Mouse (Mus musculus): ENCODE results near the gene Wipf1.
"Not testable (repeated sequence)": the region's sequence is repeated elsewhere in the genome, so short reads cannot be mapped to it uniquely, and the experiment has no call there.

Wipf1 gene

DNA sequence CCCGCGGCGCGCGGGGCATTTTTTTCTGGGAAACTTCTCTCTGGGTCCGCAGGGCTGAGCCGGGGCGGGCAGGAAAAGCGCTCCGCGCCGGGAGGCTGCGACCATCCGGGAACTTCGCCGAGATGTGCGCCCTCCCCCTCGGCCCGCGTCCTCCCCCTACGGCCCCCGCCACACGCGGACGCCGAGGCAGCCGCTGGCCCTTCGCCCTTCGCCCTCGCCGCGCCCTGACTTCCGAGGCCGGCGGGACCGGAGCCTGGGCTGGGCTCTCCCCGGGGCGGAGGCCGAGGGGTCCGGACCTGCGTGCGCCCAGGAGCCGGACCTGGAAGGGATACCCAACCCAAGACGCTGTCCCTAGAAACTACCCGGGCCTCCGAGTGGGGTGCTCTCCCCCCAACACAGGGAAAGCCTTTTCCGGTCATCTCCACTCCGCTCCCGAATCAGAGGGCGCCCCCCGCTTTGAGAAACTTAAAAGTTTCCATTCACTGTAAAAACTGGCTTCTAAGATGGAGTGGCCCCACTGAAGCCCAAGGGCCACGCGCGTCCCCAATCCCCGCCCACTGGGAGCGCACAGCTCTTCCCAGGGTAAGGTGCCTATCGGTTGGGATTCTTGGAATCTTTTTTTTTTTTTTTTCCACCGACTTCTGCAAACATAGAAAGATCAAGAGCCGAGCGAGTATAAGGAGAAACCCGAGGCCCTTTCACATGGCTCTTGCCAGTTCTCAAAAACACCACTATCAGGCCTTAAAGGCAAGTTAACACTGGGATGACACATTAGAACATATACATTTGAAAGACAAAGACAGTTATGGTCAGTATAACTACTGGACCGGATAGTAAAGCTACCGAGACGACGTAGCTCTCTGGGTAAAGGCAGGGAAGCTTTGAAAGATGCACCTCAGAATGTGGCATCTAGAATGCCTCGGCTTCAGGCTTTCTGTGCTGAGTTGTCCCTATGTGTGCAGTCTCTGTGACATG, at the start of gene Wipf1:
Gene Wipf1 (minus strand): TSS at position 379 of the 975 bp plus-strand sequence.
- DNase-seq (ENCODE audit: low spot score), result peak; percentile 77

DNA sequence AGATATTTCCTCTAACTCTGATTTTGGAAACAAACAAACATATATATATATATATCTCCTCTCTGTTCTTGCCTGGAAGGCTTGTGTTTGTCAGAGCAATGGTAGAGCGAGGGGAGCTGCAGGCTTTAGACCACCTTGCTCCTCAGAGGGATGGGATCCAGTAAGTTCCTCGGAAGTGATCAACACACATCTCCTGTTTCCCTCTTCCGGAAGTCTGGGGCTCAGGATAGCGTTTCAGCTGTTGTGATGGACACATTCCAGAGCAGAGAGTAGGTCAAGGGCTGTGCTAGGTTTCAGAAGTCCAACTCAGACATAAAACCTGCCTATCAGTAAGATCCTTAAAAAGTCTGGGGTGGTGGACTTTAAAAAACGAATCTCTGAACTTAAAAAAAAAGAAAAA, 49.6 kb upstream of the Wipf1 start:
- no peak for DNase-seq (ENCODE audit: low spot score)

DNA sequence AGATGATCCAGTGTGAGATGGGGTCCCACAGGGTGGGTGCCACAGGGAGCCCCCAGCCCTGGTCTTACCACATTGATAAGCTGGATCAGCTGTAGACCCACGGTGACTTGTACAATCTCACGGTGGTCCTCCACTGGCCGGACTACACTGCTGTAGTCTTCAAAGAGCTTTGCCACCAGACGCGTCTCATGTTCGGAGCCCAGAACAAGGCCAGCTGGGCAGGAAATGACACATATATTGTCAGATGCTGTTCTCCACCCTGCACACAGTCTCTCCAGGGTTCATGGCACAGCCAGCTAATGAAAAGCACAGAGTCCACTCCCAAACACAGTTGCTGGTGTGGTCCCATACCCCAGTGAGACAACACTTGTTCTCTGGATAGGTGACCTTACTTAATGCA, 44.9 kb upstream of the Wipf1 start:
- no peak for DNase-seq (ENCODE audit: low spot score)

DNA sequence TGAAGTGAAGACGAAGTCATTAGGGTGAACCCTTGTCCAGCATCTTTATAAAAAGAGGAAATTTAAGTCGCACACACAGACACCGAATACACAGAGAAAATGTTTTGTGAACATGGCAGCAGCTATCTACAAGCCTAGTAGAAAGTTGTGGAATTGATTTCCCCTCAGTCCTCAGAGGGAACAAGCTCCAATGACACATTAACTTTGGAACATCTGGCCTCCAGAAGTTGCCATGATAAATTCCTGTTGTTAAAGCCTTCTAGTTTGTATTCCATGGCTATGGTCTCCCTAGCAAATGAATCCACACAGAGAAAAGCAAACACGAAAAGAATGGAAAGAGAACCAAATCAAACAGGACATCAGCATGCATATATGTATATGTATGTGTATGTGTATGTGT, 44.0 kb upstream of the Wipf1 start:
- DNase-seq (ENCODE audit: low spot score), result no peak

DNA sequence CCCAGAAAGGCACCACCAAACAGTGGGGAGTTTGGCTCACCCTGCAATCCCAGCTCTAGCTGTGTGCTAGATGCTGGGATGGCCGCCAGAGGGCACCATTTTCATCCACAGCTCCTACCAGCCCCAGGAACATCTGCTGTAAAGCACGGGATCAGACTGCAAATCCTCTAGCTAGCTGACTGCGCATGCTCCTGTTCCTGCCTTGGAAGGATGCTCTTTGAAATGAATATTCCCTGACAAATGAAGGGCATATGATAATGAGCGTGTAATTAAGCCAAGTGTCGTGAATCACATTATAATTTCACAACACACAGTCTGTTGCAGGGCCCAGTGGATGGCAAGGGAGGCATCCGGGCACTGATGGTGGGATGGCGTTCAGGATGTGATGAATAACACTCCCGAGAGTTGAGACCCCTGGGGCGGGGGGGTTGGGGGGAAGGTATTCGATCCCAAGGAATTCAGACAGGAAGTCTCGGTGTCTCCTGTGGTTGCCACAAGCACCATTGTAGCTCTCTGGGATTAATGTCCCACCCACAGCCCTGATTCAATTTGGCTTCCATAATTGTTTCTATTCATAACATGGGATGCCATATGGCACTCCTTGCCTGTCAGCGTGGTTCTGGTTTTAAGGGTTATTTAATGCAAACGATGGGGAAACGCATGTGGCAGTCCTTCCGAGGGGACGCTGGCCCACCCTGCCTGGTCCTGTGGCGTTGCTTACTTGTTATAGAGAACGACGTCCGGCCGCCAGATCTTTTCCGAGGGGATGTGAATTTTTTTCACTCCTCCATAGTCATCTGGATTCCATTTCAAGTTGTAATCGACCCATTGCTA, 43.2 kb upstream of the Wipf1 start:
- peak; percentile 89 for DNase-seq (ENCODE audit: low spot score)

DNA sequence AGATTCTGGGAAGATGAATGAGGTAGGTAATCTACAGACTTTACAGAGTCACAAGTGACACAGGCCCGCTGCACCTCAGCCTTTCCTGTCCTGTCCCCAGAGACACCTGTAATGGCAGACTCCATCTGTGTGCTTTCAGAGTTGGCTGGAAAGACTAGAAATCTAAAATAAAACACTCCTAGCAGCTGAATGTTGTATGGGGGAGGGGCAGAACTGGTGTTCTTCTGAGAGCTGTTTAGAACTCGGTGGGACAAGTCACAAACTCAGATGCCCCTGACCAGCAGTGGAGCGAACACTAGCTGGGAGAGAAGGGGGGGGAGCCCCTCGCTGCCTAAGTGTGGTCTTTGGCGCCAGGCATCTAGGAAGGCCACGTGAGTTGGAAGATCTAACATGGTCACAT, 42.4 kb upstream of the Wipf1 start:
- DNase-seq (ENCODE audit: low spot score), result no peak

DNA sequence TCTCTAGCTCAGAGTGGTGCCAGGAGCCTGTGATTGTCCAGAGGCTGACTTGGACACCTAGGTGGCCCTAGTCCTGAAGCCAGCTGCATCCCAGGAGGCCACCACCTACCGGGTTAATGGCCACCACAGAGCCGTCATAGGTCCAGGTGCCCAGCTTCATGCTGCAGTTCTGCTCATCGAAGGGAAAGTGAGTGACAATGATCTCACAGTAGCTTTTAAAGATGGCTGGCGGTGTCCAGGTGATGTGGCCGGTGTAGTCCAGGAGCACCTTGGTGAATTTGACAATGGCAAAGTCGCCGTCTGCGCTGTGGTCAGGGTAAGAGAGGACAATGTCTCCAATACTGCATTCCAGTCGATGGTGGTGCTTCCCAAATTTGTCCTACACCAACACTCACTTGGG, 41.8 kb upstream of the Wipf1 start:
- no peak for DNase-seq (ENCODE audit: low spot score)

DNA sequence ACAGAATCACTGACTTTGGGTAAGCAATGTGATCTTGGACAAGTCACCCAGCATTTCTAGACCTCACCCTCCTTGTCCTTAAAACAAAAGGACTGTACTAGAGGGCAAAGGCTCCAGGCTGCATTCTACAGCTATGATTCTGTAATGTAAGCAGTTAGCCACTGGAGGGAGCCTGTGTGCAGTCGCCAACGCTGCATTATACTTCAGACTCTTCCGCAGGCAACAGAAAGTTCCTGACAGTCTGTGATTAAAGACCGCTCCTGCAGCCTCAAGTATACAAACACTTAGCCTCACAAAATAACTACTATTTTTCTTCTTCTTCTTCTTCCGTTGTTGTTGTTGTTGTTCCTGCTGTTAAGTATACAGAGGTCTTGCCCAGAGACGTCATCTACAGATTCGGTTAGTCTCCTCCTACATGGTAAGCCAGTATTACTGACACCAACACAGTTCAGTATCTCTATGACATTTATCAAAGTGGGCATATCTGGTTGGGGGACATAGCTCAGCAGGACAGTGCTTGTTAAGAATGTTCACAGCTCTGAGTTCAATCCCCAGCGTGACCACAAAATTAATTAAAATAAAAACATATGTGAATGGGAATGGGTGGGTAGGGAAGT, 37.6 kb upstream of the Wipf1 start:
- DNase-seq (ENCODE audit: low spot score), result peak; percentile 91

DNA sequence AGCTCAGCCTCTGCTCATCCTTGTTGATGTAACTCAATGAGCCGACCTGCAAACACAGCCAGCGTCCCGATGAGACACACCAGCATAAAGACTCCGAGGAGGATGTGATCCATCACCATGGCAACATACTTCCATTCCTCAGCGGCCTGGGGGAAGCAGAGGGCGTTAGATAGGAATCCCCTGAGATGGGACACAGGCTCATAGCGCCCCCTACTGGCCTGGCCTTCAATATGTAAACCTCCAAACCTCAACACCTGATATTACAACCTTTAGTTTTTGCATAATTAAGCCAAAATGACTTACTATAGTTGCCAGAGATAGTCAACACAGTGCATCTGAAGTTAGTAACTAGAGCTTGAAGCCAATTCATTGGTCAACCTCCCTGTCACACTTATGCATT, 36.6 kb upstream of the Wipf1 start:
- peak; percentile 69 for DNase-seq (ENCODE audit: low spot score)

DNA sequence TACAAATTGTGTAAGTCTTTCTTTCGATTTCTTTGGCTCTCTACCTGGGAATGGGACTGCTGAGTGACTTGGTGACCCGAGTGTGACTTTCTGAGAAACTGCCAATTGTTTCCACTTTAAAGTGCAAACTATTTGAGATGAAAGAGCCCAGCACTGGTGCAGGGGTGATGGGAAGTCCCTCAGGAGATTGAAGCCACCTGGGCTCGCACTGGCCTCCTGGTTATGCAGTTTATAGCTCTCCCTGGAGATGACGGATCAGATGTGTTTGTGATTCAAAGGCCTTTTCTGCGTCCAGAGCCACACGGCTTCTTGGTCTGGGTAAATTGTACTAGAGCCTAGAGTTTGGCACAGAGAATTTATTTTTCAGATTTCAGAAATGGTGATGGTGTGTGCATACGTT, 34.2 kb upstream of the Wipf1 start:
- no peak for DNase-seq (ENCODE audit: low spot score)

DNA sequence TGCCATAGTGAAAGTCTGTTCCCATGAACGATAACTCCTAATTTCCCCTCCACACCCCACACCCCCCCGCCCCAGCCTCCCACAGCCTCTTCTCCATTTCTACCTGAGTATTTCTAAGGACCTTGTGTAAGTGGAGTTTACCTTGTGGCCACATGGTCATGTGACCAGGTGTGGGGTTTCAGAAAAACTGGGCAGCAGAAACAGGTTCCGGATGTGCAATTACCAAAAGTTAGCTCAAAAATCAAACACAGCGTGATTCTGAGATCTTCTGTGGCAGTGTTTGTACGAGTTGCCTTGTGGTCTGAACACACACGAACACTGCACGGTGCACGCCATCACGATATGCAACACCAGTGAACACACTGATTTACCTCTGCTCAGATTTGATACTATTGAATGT, 33.1 kb upstream of the Wipf1 start:
- DNase-seq (ENCODE audit: low spot score), result no peak

DNA sequence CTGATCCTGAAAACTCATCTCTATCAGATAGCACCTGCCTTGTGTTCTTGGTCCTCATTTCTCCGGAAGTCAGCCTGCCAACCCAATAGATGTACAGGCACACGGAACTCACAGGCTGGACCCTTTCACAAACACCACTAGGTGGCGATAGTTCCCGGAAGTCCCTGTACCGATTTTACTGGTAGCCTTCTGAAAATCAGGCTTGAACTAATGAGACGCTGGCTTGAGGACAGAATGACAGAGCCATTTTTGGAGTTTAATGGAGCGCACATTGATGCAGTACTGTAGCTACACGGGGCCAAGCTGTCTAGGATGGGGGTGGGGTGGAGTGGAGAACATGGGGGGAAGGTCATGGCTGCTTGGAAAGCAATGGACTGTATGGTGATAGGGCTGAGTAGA, 32.1 kb upstream of the Wipf1 start:
- DNase-seq (ENCODE audit: low spot score), result peak; percentile 95

DNA sequence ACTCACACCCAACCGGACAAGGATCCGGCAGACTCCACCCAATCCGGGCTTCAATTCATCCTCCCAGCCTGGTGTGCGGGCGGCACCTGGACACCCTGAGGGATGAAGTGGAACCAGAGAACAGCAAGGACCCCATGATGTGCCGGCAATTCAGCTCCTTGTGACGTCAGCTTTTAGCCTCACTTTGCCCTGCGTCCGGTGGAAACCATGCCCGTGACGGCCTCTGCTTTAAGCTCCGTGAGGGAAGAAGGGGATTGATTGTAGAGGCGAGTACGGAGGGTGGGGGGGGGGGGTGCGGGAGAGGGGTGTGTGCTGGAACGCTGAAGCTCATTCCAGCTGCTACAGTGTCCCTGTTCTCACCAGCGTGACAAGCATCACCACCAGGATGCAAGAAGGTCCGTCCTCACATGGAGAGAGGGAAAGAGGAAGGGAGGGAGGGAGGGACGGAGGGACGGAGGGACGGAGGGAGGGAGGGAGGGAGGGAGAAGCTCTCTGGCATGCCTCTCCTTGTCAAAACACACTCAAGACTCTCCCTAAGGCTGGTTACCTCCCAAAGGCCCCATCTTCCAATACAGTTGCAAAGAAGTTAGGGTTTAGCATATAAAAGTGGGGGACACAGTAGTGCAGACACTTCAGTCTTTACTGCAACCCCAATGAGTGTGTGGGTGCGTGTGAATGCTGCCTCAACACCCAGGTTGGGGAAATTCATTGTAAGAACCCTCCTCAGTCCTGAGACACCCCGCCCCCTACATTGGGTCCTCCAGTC, 31.5 kb upstream of the Wipf1 start:
- peak; percentile 53 for DNase-seq (ENCODE audit: low spot score)

DNA sequence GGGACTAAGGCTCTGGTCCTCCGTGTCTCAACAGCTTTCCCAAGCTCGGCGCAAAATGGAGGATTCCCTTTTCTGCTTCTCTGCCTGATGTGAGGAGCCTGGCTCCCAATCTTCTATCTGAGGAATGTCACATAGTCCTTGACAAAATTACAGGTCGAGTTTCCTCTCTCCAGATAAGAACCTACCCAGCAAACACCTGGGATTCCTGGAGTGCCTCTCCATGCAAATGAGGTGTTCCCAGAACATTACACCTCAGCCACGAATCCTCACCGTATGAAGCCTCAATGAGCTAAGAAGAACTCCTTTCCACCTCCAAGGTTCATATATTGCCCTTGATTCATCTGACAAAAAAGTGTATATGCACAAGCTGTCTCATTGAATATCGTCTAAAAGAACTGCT, 30.9 kb upstream of the Wipf1 start:
- DNase-seq (ENCODE audit: low spot score), result no peak

DNA sequence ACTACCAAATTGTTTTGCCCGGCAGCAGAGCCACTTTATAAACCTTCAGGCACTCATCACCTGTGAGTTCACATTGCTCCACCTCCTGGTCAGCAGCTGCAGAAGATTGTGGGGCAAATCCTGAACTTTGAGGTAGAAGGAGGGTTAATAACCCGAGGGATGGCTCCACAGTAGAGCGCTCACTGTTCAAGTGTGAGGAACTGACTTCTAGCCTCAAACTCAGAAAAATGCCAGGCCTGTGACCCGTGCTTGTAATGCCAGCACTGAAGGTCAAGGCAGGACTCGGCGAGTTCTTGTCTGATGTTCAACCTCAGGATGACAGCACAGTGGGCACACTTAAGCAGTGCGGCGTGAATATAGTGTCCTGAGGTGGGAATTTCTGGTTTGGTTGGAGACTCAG, 28.4 kb upstream of the Wipf1 start:
- no peak for DNase-seq (ENCODE audit: low spot score)

DNA sequence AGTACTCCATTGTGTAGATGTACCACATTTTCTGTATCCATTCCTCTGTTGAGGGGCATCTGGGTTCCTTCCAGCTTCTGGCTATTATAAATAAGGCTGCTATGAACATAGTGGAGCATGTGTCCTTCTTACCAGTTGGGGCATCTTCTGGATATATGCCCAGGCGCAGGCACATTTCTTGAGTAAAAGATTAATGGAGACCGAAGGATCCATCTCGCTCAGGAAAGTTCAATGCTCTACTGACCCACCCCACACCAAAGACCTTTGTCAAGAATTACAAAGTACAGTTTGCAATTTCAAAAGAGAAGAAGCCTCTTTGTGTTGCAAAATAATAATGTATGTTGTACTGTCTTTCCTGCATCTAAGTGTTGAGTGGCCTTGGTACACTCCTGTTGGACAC, 27.5 kb upstream of the Wipf1 start:
- DNase-seq (ENCODE audit: low spot score), result not testable (repeated sequence)

DNA sequence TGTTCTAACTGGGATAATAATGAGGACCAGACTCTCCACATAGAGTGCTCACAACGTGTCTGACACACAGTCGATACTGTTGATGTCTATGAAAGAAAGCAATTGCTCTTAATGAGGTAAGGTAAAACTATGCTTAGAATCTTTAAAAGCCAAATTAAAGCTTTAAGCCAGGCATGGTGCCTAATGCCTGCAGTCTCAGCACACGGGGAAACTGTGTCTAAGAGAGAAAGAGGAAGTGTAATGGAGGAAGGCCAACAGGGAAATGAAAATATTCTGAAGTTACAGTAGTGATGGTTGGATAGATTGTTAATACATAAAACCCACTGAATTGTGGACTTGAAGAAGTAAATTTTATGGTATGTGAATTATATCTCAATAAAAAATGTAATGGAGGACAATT, 24.9 kb upstream of the Wipf1 start:
- DNase-seq (ENCODE audit: low spot score), result no peak

DNA sequence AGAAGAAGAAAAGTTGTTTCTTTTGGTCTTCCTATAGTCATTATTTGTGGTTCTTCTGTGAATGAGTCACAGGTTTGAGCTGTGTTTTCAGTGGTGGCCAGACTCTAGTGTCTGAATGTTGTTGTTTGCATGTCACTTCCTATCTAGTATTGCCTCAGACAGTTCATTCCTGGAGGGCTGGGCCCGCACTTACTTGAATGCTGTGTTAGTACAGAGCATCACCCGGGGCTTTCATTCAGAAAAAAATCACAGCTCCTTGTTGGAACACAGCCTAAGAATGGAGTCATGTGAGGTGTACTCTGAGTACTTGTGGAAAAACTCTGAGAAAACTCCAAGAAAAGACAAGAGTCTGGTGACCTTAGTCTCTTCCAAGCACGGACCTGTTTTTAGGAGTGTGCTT, 23.4 kb upstream of the Wipf1 start:
- DNase-seq (ENCODE audit: low spot score), result no peak

DNA sequence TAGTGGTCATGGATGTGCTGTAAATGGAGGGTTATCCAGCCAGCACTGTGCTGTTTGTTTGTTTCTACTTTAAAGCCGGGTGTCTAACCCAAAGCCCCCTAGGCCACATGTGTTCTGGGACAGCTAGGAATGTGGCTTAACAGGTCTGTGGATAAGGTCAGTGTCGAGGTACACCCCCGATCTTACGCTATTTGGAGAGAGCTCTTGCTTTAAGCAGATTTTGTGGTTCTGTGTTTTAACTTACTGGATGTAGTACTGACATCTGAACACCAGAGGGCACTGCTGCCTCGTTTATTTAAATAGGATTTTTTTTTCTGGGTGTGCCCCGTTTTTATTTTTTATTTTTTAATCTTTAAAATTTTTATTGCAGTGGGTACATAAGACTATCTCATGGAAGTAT, 21.2 kb upstream of the Wipf1 start:
- DNase-seq (ENCODE audit: low spot score), result peak; percentile 80

DNA sequence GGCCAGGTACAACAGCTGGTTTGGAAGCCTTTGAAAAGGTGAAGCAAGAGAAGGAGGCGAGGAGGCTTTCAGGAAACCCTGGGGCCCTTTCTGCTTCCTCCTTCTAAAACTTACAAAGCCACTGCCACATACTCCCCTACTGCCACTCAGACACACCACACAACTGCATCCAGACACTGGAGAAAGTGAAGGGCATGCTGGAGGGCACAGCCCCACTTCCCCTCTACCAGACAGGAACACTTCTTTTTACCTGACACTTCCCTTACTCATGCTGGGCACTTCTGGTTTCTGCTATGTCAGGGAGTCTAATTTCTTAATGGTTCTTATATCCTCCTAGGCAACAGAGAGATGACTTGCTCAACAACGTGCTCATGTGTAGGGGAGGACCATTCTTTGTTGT, 19.0 kb upstream of the Wipf1 start:
- DNase-seq (ENCODE audit: low spot score), result no peak

DNA sequence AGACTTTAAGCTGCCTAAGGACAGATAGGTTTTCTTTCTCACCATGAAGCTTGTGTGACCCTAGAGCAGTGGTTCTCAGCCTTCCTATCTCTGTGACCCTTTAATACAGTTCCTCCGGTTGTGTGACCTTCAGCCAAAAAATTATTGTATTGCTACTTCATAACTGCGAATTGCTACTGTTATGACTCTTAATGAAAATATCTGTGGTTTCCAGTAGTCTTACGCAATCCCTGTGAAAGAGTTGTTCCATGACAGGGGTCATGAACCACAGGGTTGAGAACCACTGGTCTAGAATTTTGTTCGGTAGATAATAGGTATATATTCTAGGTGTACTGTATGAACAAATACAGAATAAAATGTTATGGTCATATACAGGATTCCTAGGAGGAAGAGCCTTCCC, 17.7 kb upstream of the Wipf1 start:
- no peak for DNase-seq (ENCODE audit: low spot score)

DNA sequence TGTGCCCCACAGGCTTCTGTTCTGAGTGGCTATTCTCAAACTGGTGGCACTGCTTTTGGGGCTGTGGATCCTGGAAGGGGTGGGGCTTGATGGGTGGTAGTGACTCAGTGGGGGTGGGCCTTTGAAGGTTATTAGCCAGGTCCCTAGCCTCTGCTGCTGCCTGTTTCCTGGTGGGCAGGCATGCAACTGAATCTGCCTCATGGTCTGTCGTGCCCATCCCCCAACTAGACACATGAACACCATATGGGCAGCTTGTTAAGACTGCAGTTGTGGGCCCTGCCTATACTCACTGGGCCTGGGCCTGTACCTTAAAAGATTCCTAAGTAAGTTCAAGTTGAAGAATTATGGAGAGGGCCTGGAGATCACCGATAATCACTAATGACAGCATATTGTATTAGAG, 16.0 kb upstream of the Wipf1 start:
- DNase-seq (ENCODE audit: low spot score), result peak; percentile 46

Data from retina, embryonic 14.5 days (tissue).